ENCODE assay signal across 15 mouse cellular contexts in genomic region chr11:79131949-79132411, GRCm38 (mm10). TPM values are rescaled to one million over a fixed set of nuclear protein-coding genes. Genes with fewer than 3 reads are reported as not detected.
DNase-seq lines count a peak whose midpoint lies in the region; ATAC-seq and TF ChIP-seq lines count a peak whose summit lies in the region.
"Had no signal": no experiment of that assay in that cellular context is flagged by ENCODE, and none has a peak within 500 bp of the region (broad histone marks: within the 10 kb centered on the region; RNA-seq: fewer than 3 reads in every experiment).

No protein-coding gene starts in this region.

- no peak overlapping the region for H3K27ac ChIP-seq in embryonic facial prominence, embryonic 12.5 days
- no peak overlapping the region for H3K27ac ChIP-seq in embryonic facial prominence, embryonic 10.5 days (replicated peaks)
- no peak overlapping the region for H3K27ac ChIP-seq in limb, embryonic 14.5 days (replicated peaks; ENCODE audit: low read depth, low read length)
- H3K27ac ChIP-seq in limb, embryonic 10.5 days = no peak overlapping the region
- H3K27ac ChIP-seq: layer of hippocampus, adult 2 months; limb, embryonic 13.5 days; midbrain, embryonic 12.5 days had no signal

- ATAC-seq in embryonic facial prominence, embryonic 12.5 days (ENCODE audit: insufficient number of reproducible peaks, insufficient read depth, low FRiP score, low TSS enrichment) = 0 out of 2 replicates have a peak, but pooled peaks have one; percentile 28
- no peak for ATAC-seq in limb, embryonic 14.5 days (ENCODE audit: low FRiP score, low read depth)

- no peak overlapping the region for H3K4me2 ChIP-seq in embryonic facial prominence, embryonic 12.5 days (replicated peaks)
- no peak overlapping the region for H3K4me2 ChIP-seq in limb, embryonic 14.5 days (replicated peaks; ENCODE audit: low read depth, low read length, severe bottlenecking)
- H3K4me2 ChIP-seq: limb, embryonic 13.5 days; midbrain, embryonic 12.5 days had no signal

- no peak for TF ChIP-seq POLR2A in limb, embryonic 14.5 days (IDR thresholded peaks at IDR 0.05; ENCODE audit: borderline replicate concordance, extremely low read depth, insufficient read depth, insufficient read length)

- H3K36me3 ChIP-seq in embryonic facial prominence, embryonic 12.5 days = no peaks in the 10 kb centered on the region
- no peaks in the 10 kb centered on the region for H3K36me3 ChIP-seq in embryonic facial prominence, embryonic 10.5 days (replicated peaks)
- no peaks in the 10 kb centered on the region for H3K36me3 ChIP-seq in limb, embryonic 14.5 days (ENCODE audit: control insufficient read depth, insufficient read depth, low read length)
- 0 out of 2 replicates have a peak, but pooled peaks cover 3% of the 10 kb centered on the region for H3K36me3 ChIP-seq in limb, embryonic 10.5 days
- no peaks in the 10 kb centered on the region for H3K36me3 ChIP-seq in splenic B cell, adult 2 months (ENCODE audit: control insufficient read depth, insufficient read depth, low read length, poor library complexity, severe bottlenecking)
- H3K36me3 ChIP-seq: midbrain, embryonic 12.5 days had no signal

- H3K4me3 ChIP-seq in embryonic facial prominence, embryonic 12.5 days = no peak overlapping the region
- no peak overlapping the region for H3K4me3 ChIP-seq in embryonic facial prominence, embryonic 10.5 days
- H3K4me3 ChIP-seq in limb, embryonic 14.5 days (replicated peaks; ENCODE audit: low read length) = no peak overlapping the region
- no peak overlapping the region for H3K4me3 ChIP-seq in limb, embryonic 10.5 days
- H3K4me3 ChIP-seq: erythroblast, embryonic 14.5 days; layer of hippocampus, adult 2 months; limb, embryonic 13.5 days; midbrain, embryonic 12.5 days had no signal

- H3K4me1 ChIP-seq in embryonic facial prominence, embryonic 12.5 days = peaks cover 9% of the 10 kb centered on the region
- peaks cover 37% of the 10 kb centered on the region for H3K4me1 ChIP-seq in embryonic facial prominence, embryonic 10.5 days
- H3K4me1 ChIP-seq in limb, embryonic 14.5 days (ENCODE audit: control insufficient read depth, insufficient read depth, low read length) = peaks cover 29% of the 10 kb centered on the region
- peaks cover 18% of the 10 kb centered on the region for H3K4me1 ChIP-seq in limb, embryonic 10.5 days

- H3K9ac ChIP-seq in embryonic facial prominence, embryonic 12.5 days = no peak overlapping the region
- no peak overlapping the region for H3K9ac ChIP-seq in limb, embryonic 14.5 days (ENCODE audit: low read depth, low read length, severe bottlenecking)
- H3K9ac ChIP-seq: limb, embryonic 13.5 days; midbrain, embryonic 12.5 days had no signal

- WGBS in embryonic facial prominence, embryonic 12.5 days = 75% methylated on average over 9 of the region's 9 CpGs
- WGBS in embryonic facial prominence, embryonic 10.5 days = 72% methylated on average over 9 of the region's 9 CpGs
- WGBS in limb, embryonic 14.5 days = 21% methylated on average over 9 of the region's 9 CpGs
- WGBS in limb, embryonic 10.5 days = 57% methylated on average over 9 of the region's 9 CpGs

- peaks cover 4% of the 10 kb centered on the region; the same call in 1 of the 2 replicates for H3K9me3 ChIP-seq in embryonic facial prominence, embryonic 12.5 days
- no peaks in the 10 kb centered on the region for H3K9me3 ChIP-seq in embryonic facial prominence, embryonic 10.5 days
- H3K9me3 ChIP-seq in limb, embryonic 14.5 days (ENCODE audit: control insufficient read depth, low read length) = no peaks in the 10 kb centered on the region
- no peaks in the 10 kb centered on the region for H3K9me3 ChIP-seq in limb, embryonic 10.5 days (replicated peaks)
- H3K9me3 ChIP-seq: limb, embryonic 13.5 days; midbrain, embryonic 12.5 days had no signal

- H3K27me3 ChIP-seq in embryonic facial prominence, embryonic 12.5 days = no peaks in the 10 kb centered on the region
- H3K27me3 ChIP-seq in embryonic facial prominence, embryonic 10.5 days (replicated peaks; ENCODE audit: low read depth, poor library complexity, severe bottlenecking) = no peaks in the 10 kb centered on the region
- no peaks in the 10 kb centered on the region for H3K27me3 ChIP-seq in limb, embryonic 14.5 days (ENCODE audit: control insufficient read depth, insufficient read depth, low read length)
- no peaks in the 10 kb centered on the region for H3K27me3 ChIP-seq in limb, embryonic 10.5 days (ENCODE audit: low read depth, poor library complexity, severe bottlenecking)
- H3K27me3 ChIP-seq in splenic B cell, adult 2 months (ENCODE audit: control insufficient read depth, insufficient read depth, low read length, poor library complexity, severe bottlenecking) = no peaks in the 10 kb centered on the region
- H3K27me3 ChIP-seq: limb, embryonic 13.5 days; midbrain, embryonic 12.5 days had no signal

- intact Hi-C loops in gastrocnemius, postnatal 36 days (cut with DNase I) = no loop called here

- no peak for DNase-seq in embryonic facial prominence, embryonic 10.5 days (ENCODE audit: low spot score)
- DNase-seq in limb, embryonic 14.5 days (ENCODE audit: low spot score) = peak; percentile 16
- no peak for DNase-seq in limb, embryonic 10.5 days (ENCODE audit: low spot score)
- peak; percentile 91 for DNase-seq in induced T-regulatory cell, adult 2 months (ENCODE audit: low read depth)
- DNase-seq in splenic B cell, adult 2 months (ENCODE audit: low read depth, low spot score) = peak; percentile 33
- no peak for DNase-seq in spleen, postnatal 10 days (ENCODE audit: low spot score in 2 of 2)
- DNase-seq in gastrocnemius, postnatal 36 days = no peak
- DNase-seq: adrenal gland, adult 8-10 months; cerebellum, adult 8-10 months; gastrocnemius, postnatal 25 days had no signal

RNA-seq across cellular contexts. Expression of gene Ksr1, which starts 14.2 kb away (rescaled TPM):
- polyA plus RNA-seq in embryonic facial prominence, embryonic 12.5 days (2016; fragmentation: Nextera tagmentation; extraction: Ambion mirVana) = 3.9 and 5.0 TPM in 2 replicates
- 1.0 and 1.5 TPM in 2 replicates for polyA plus RNA-seq in embryonic facial prominence, embryonic 10.5 days (2016; fragmentation: Nextera tagmentation; extraction: Ambion mirVana)
- 24.1 and 29.3 TPM in 2 replicates for polyA plus RNA-seq in limb, embryonic 14.5 days (2012; rRNA removed)
- polyA plus RNA-seq in limb, embryonic 14.5 days (2014; fragmentation: Nextera tagmentation; extraction: Ambion mirVana) = 8.2 TPM in 2 replicates
- 1.0 and 1.3 TPM in 2 replicates for polyA plus RNA-seq in limb, embryonic 10.5 days (2016; fragmentation: Nextera tagmentation; extraction: Ambion mirVana)
- total RNA-seq in gastrocnemius, postnatal 36 days (2021) = 10 to 100 TPM; 72.2 to 74.8 TPM

Comparison
In these comparisons a context has a peak if more than half of its experiments do, and no peak if none do; other contexts are left out.
1. DNase-seq: peak in limb, embryonic 14.5 days (single experiment), induced T-regulatory cell, adult 2 months (single experiment) and splenic B cell, adult 2 months (single experiment); none in embryonic facial prominence, embryonic 10.5 days (single experiment), limb, embryonic 10.5 days (single experiment), spleen, postnatal 10 days (0 of 2) and gastrocnemius, postnatal 36 days (0 of 2).